In genomic region chr6:142339576-142339975, GRCm38 (mm10) we compare ENCODE assay signal across 6 mouse cellular contexts.
"Had no signal": no experiment of that assay in that cellular context is flagged by ENCODE, and none has a peak within 500 bp of the region (broad histone marks: within the 10 kb centered on the region; RNA-seq: fewer than 3 reads in every experiment).

No protein-coding gene starts in this region.

- DNase-seq: kidney, postnatal 25 days; lung, embryonic 14.5 days; lung, postnatal 10 days; lung, postnatal 4 days; midbrain, embryonic 14.5 days; thymus, postnatal 4 days had no signal
